Mouse (Mus musculus): Measurements from ENCODE around the gene Anks1.

- no peak for TF ChIP-seq GATA1 (IDR thresholded peaks at IDR 0.05; ENCODE audit: borderline replicate concordance, low read length)
- no peak for TF ChIP-seq FLI1 (IDR thresholded peaks at IDR 0.05; ENCODE audit: low read length)
Measured at GRCm38 (mm10) chr17:27938121-27938754, 29.1 kb downstream of the Anks1 start.

Data from megakaryocyte, embryonic 14.5 days (primary cell).